In the genomic region with DNA sequence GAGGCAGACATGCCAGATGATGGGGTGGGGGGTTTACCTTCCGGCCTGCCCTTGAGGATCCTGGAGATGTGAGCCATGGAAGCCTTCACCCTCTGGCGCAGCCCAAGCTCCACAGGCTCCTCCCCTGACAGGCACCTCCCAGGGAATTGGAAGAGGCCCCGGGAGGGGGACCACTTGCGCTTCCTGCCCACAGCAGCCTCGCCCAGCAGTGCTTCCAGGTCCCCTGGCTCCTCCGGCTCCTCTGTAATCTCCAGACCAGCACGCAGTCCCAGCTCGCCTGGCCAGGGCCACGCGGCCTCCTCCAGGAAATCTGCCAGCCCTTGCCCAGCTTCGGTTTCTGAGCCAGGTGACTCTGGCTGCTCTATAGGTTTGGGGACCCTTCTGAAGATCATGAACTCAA, we compare ENCODE assay signal across 17 mouse cellular contexts. TPM values are rescaled to one million over a fixed set of nuclear protein-coding genes. Genes with fewer than 3 reads are reported as not detected.
DNase-seq lines count a peak whose midpoint lies in the region; ATAC-seq and TF ChIP-seq lines count a peak whose summit lies in the region.
"Had no signal": no experiment of that assay in that cellular context is flagged by ENCODE, and none has a peak within 500 bp of the region (broad histone marks: within the 10 kb centered on the region; RNA-seq: fewer than 3 reads in every experiment).

No protein-coding gene starts in this region.

- DNase-seq in liver = peak; percentile 36
- peak; percentile 77 to 87 for DNase-seq in heart, adult 2 months
- no peak for DNase-seq in limb, embryonic 10.5 days (ENCODE audit: low spot score)
- DNase-seq in left cerebral cortex, postnatal 14 days (ENCODE audit: low spot score in 2 of 2) = no peak
- DNase-seq in cerebellum, adult 18-20 months = no peak
- DNase-seq: right cerebral cortex, postnatal 25 days; thymus, postnatal 36 days had no signal

- H3K27me3 ChIP-seq in liver, embryonic 12.5 days (replicated peaks) = peaks cover 60% of the 10 kb centered on the region
- no peaks in the 10 kb centered on the region for H3K27me3 ChIP-seq in heart, adult 2 months (ENCODE audit: control insufficient read depth, insufficient read depth, low read length)
- no peaks in the 10 kb centered on the region for H3K27me3 ChIP-seq in heart, embryonic 14.5 days (ENCODE audit: control insufficient read depth, insufficient read depth, low read length)
- H3K27me3 ChIP-seq in limb, embryonic 10.5 days (ENCODE audit: low read depth, poor library complexity, severe bottlenecking) = peaks cover 30% of the 10 kb centered on the region

- peak; percentile 81 for TF ChIP-seq POLR2A in heart, adult 2 months (IDR thresholded peaks at IDR 0.05; ENCODE audit: insufficient read depth, low read depth, low read length)

- peaks cover 21% of the 10 kb centered on the region for H3K4me1 ChIP-seq in liver, embryonic 12.5 days
- peaks cover 12% of the 10 kb centered on the region for H3K4me1 ChIP-seq in heart, adult 2 months (ENCODE audit: control insufficient read depth, insufficient read depth, low read length)
- peaks cover 61 to 83% of the 10 kb centered on the region in 2 experiments for H3K4me1 ChIP-seq in heart, embryonic 14.5 days (ENCODE audit: control insufficient read depth in 2 of 2, insufficient read depth in 2 of 2, low read length in 2 of 2)
- peaks cover 12% of the 10 kb centered on the region for H3K4me1 ChIP-seq in limb, embryonic 10.5 days

- no peaks in the 10 kb centered on the region for H3K9me3 ChIP-seq in liver, embryonic 12.5 days (replicated peaks)
- H3K9me3 ChIP-seq in heart, embryonic 14.5 days (ENCODE audit: control insufficient read depth, low read length) = no peaks in the 10 kb centered on the region
- H3K9me3 ChIP-seq in limb, embryonic 10.5 days (replicated peaks) = no peaks in the 10 kb centered on the region
- H3K9me3 ChIP-seq: forebrain, embryonic 12.5 days; hindbrain, embryonic 13.5 days; kidney, embryonic 15.5 days; liver, embryonic 15.5 days had no signal

- no peak overlapping the region for H3K4me2 ChIP-seq in liver, embryonic 12.5 days
- H3K4me2 ChIP-seq in heart, embryonic 14.5 days (ENCODE audit: low read length) = peak overlapping the region; percentile 73
- H3K4me2 ChIP-seq: forebrain, embryonic 12.5 days; hindbrain, embryonic 13.5 days; kidney, embryonic 15.5 days; liver, embryonic 15.5 days; midbrain, embryonic 11.5 days had no signal

- TF ChIP-seq EP300 in heart, adult 2 months (IDR thresholded peaks at IDR 0.05; ENCODE audit: insufficient read depth, low read depth, low read length) = peak; percentile 71

- WGBS in liver, embryonic 12.5 days (ENCODE audit: insufficient replicate concordance) = 41% methylated on average over 11 of the region's 11 CpGs
- 7% methylated on average over 11 of the region's 11 CpGs for WGBS in heart, adult 2 months
- 14% methylated on average over 11 of the region's 11 CpGs for WGBS in heart, embryonic 14.5 days
- WGBS in limb, embryonic 10.5 days = 52% methylated on average over 11 of the region's 11 CpGs

- H3K36me3 ChIP-seq in liver, embryonic 12.5 days = no peaks in the 10 kb centered on the region
- H3K36me3 ChIP-seq in heart, adult 2 months (ENCODE audit: control insufficient read depth, insufficient read depth, low read length) = 0 out of 2 replicates have a peak, but pooled peaks cover 2% of the 10 kb centered on the region
- peaks cover 29% of the 10 kb centered on the region for H3K36me3 ChIP-seq in heart, embryonic 14.5 days (ENCODE audit: control insufficient read depth, insufficient read depth, low read length)
- no peaks in the 10 kb centered on the region for H3K36me3 ChIP-seq in limb, embryonic 10.5 days
- H3K36me3 ChIP-seq: forebrain, embryonic 12.5 days; hindbrain, embryonic 13.5 days; kidney, embryonic 15.5 days; liver, embryonic 15.5 days had no signal

- intact Hi-C loops in heart, adult 2 months (cut with DNase I) = no loop called here
- intact Hi-C loops in left cerebral cortex, postnatal 14 days (cut with DNase I) = no loop called here

- H3K79me2 ChIP-seq in heart, adult 2 months (replicated peaks; ENCODE audit: control insufficient read depth, insufficient read depth, low read length) = no peaks in the 10 kb centered on the region

- no peak for ATAC-seq in liver, embryonic 12.5 days
- peak; percentile 48 for ATAC-seq in heart, embryonic 14.5 days (ENCODE audit: insufficient number of reproducible peaks, insufficient read depth, low FRiP score, low read depth)
- ATAC-seq: CD4-positive, CD25-positive, alpha-beta regulatory T cell, adult 4 months had no signal

- no peak overlapping the region for H3K27ac ChIP-seq in liver, embryonic 12.5 days
- H3K27ac ChIP-seq in heart, adult 2 months = peak overlapping the region; percentile 89
- peak overlapping the region; percentile 75 to 94 for H3K27ac ChIP-seq in heart, embryonic 14.5 days (replicated peaks in 1 of 2; ENCODE audit: control insufficient read depth in 1 of 2, insufficient read depth in 1 of 2, low read depth in 2 of 2, low read length in 2 of 2)
- peak overlapping the region; percentile 30; the same call in 1 of the 2 replicates for H3K27ac ChIP-seq in limb, embryonic 10.5 days
- H3K27ac ChIP-seq: forebrain, embryonic 12.5 days; hindbrain, embryonic 13.5 days; kidney, embryonic 15.5 days; liver, embryonic 15.5 days had no signal

- H3K9ac ChIP-seq in liver, embryonic 12.5 days = no peak overlapping the region
- H3K9ac ChIP-seq in heart, adult 2 months (ENCODE audit: low read depth, low read length) = peak overlapping the region; percentile 63
- H3K9ac ChIP-seq in heart, embryonic 14.5 days (ENCODE audit: low read length) = peak overlapping the region; percentile 82
- H3K9ac ChIP-seq: forebrain, embryonic 12.5 days; hindbrain, embryonic 13.5 days; kidney, embryonic 15.5 days; liver, embryonic 15.5 days had no signal

- TF ChIP-seq CTCF in heart, adult 2 months (IDR thresholded peaks at IDR 0.05) = 0 out of 2 replicates have a peak, but pooled peaks have one; percentile 2

- no peak overlapping the region for H3K4me3 ChIP-seq in liver, embryonic 12.5 days
- H3K4me3 ChIP-seq in heart, adult 2 months = peak overlapping the region; percentile 46
- H3K4me3 ChIP-seq in heart, embryonic 14.5 days (ENCODE audit: control insufficient read depth in 1 of 2, insufficient read depth in 1 of 2, low read depth in 1 of 2, low read length in 2 of 2) = peak overlapping the region; percentile 29 to 38
- H3K4me3 ChIP-seq in limb, embryonic 10.5 days = no peak overlapping the region
- H3K4me3 ChIP-seq: forebrain, embryonic 12.5 days; hindbrain, embryonic 13.5 days; kidney, embryonic 15.5 days; liver, embryonic 15.5 days; myocyte had no signal

RNA-seq across cellular contexts. Expression of a gene that starts 21.3 kb away (rescaled TPM):
- polyA plus RNA-seq in liver, embryonic 12.5 days (2016; fragmentation: Nextera tagmentation; extraction: Ambion mirVana) = 11.2 and 11.5 TPM in 2 replicates
- 10 to 100 TPM; 11.9 to 14.0 TPM for total RNA-seq in heart, adult 2 months (2021)
- 14.3 and 19.4 TPM in 2 replicates for polyA plus RNA-seq in heart, adult 2 months (2012; rRNA removed)
- 33.4 and 36.1 TPM in 2 replicates for polyA plus RNA-seq in heart, embryonic 14.5 days (2014; fragmentation: Nextera tagmentation; extraction: Ambion mirVana)
- 17.8 and 20.7 TPM in 2 replicates for polyA plus RNA-seq in limb, embryonic 10.5 days (2016; fragmentation: Nextera tagmentation; extraction: Ambion mirVana)
- 10 to 100 TPM; 21.8 to 22.0 TPM for total RNA-seq in left cerebral cortex, postnatal 14 days (2021)

RNA-seq across cellular contexts. Expression of a gene that starts 44.7 kb away (rescaled TPM):
- polyA plus RNA-seq in liver, embryonic 12.5 days (2016; fragmentation: Nextera tagmentation; extraction: Ambion mirVana) = 14.3 and 16.9 TPM in 2 replicates
- 10 to 100 TPM; 13.6 to 14.0 TPM for total RNA-seq in heart, adult 2 months (2021)
- 12.6 and 15.4 TPM in 2 replicates for polyA plus RNA-seq in heart, adult 2 months (2012; rRNA removed)
- polyA plus RNA-seq in heart, embryonic 14.5 days (2014; fragmentation: Nextera tagmentation; extraction: Ambion mirVana) = 34.0 and 40.8 TPM in 2 replicates
- 8.4 and 11.3 TPM in 2 replicates for polyA plus RNA-seq in limb, embryonic 10.5 days (2016; fragmentation: Nextera tagmentation; extraction: Ambion mirVana)
- total RNA-seq in left cerebral cortex, postnatal 14 days (2021) = 10 to 100 TPM; 57.2 to 62.3 TPM

RNA-seq across cellular contexts. Expression of a gene that starts 44.7 kb away (rescaled TPM):
- polyA plus RNA-seq in liver, embryonic 12.5 days (2016; fragmentation: Nextera tagmentation; extraction: Ambion mirVana) = 0.07 and 0.13 TPM in 2 replicates
- total RNA-seq in heart, adult 2 months (2021) = under 1 TPM in 1 of 2 experiments, not detected in 1; 0.07 TPM
- 0.20 and 0.37 TPM in 2 replicates for polyA plus RNA-seq in heart, adult 2 months (2012; rRNA removed)
- polyA plus RNA-seq in heart, embryonic 14.5 days (2014; fragmentation: Nextera tagmentation; extraction: Ambion mirVana) = 0.11 and 0.47 TPM in 2 replicates
- 0.31 and 0.35 TPM in 2 replicates for polyA plus RNA-seq in limb, embryonic 10.5 days (2016; fragmentation: Nextera tagmentation; extraction: Ambion mirVana)
- total RNA-seq in left cerebral cortex, postnatal 14 days (2021) = 1 to 10 TPM; 3.9 to 4.3 TPM
- total RNA-seq: common myeloid progenitor, adult 5-6 weeks had no signal

RNA-seq across cellular contexts. Expression of a gene that starts 50.4 kb away (rescaled TPM):
- polyA plus RNA-seq in liver, embryonic 12.5 days (2016; fragmentation: Nextera tagmentation; extraction: Ambion mirVana) = 5.3 and 5.7 TPM in 2 replicates
- 1 to 10 TPM in 1 of 2 experiments, under 1 TPM in 1; 0.81 to 1.1 TPM for total RNA-seq in heart, adult 2 months (2021)
- 0.67 and 1.5 TPM in 2 replicates for polyA plus RNA-seq in heart, adult 2 months (2012; rRNA removed)
- polyA plus RNA-seq in heart, embryonic 14.5 days (2014; fragmentation: Nextera tagmentation; extraction: Ambion mirVana) = 8.9 and 16.0 TPM in 2 replicates
- 3.2 and 4.5 TPM in 2 replicates for polyA plus RNA-seq in limb, embryonic 10.5 days (2016; fragmentation: Nextera tagmentation; extraction: Ambion mirVana)
- total RNA-seq in left cerebral cortex, postnatal 14 days (2021) = 100 to 1,000 TPM; 119 to 135 TPM

Comparison
In these comparisons a context has a peak if more than half of its experiments do, and no peak if none do; other contexts are left out.
1. DNase-seq: peak in liver (single experiment) and heart, adult 2 months (2 of 2); none in limb, embryonic 10.5 days (single experiment), left cerebral cortex, postnatal 14 days (0 of 2) and cerebellum, adult 18-20 months (0 of 2).
2. H3K4me3 ChIP-seq: peak in heart, adult 2 months (single experiment) and heart, embryonic 14.5 days (2 of 2); none in liver, embryonic 12.5 days (single experiment) and limb, embryonic 10.5 days (single experiment).